Mouse (Mus musculus) liver, adult 2 months (tissue): ENCODE data around the gene Arpc4. TPM values are rescaled to one million over a fixed set of nuclear protein-coding genes. Genes with fewer than 3 reads are reported as not detected.

Source experiments
- DNase-seq: peaks from one replicate; pipeline ENCODE4 v3.0.0-alpha.2; 2011; ENCODE audit warnings: low read depth, low spot score; ENCODE audit errors: extremely low read depth
- H3K27ac ChIP-seq: fragments of 200-500 bp; replicated peaks from 2 replicates; pipeline ENCODE4 v1.5.1; 2012; ENCODE audit warnings: low read depth, mild to moderate bottlenecking, control low read depth, inconsistent platforms, low read length; ENCODE audit not compliant: insufficient read depth
- H3K27me3 ChIP-seq: fragments of 200-500 bp; 2 replicates; pipeline ENCODE4 v1.6.1; 2012; ENCODE audit warnings: mild to moderate bottlenecking, moderate library complexity, low read length, inconsistent platforms; ENCODE audit not compliant: control insufficient read depth, insufficient read depth
- H3K36me3 ChIP-seq: fragments of 200-500 bp; 2 replicates; pipeline ENCODE4 v1.6.1; 2012; ENCODE audit warnings: low read length, inconsistent platforms; ENCODE audit not compliant: control insufficient read depth, insufficient read depth
- H3K4me1 ChIP-seq: fragments of 200-500 bp; 2 replicates; pipeline ENCODE4 v1.6.1; 2011; ENCODE audit warnings: low read length; ENCODE audit not compliant: control insufficient read depth, insufficient read depth
- H3K4me3 ChIP-seq: fragments of 200-500 bp; 2 replicates; pipeline ENCODE4 v1.5.1; 2011; ENCODE audit warnings: low read depth, mild to moderate bottlenecking, control low read depth, low read length, moderate library complexity; ENCODE audit not compliant: insufficient read depth
- H3K79me2 ChIP-seq: fragments of 200-500 bp; 2 replicates; pipeline ENCODE4 v1.6.1; 2012; ENCODE audit warnings: inconsistent platforms, mild to moderate bottlenecking, low read length, moderate library complexity; ENCODE audit not compliant: control insufficient read depth, insufficient read depth
- H3K9ac ChIP-seq: fragments of 200-500 bp; 2 replicates; pipeline ENCODE4 v1.6.1; 2012; ENCODE audit warnings: low read depth, mild to moderate bottlenecking, control low read depth, inconsistent platforms, low read length
- CTCF ChIP-seq: fragments of 200-500 bp; IDR thresholded peaks from 2 replicates; pipeline ENCODE4 v1.5.1; 2011; ENCODE audit warnings: low read depth, low read length, control low read depth
- POLR2A ChIP-seq: fragments of 200-500 bp; IDR thresholded peaks from 2 replicates; pipeline ENCODE4 v1.6.1; 2011; ENCODE audit warnings: low read length, control low read depth; ENCODE audit not compliant: insufficient read depth; ENCODE audit errors: extremely low read depth
- WGBS: fragments of 180-500 bp; shearing (Covaris S2); methylation state at CpG from one replicate; pipeline ENCODE4 v1.1.7; 2018; 5-methylcytosine and 5-hydroxymethylcytosine counted together
- polyA plus RNA-seq: library from polyadenylated mRNA; depleted of rRNA; stranded (reverse); fragments of >200 nt; gene quantifications from 2 replicates; pipeline ENCODE4 v1.2.3, GENCODE M21; 2012
- total RNA-seq: library from RNA; depleted of rRNA; stranded (reverse); fragments of >200 nt; gene quantifications from 2 replicates; pipeline ENCODE4 v1.2.3, GENCODE M21; 2014

Gene Arpc4
- total and polyA plus RNA-seq, 2 experiments = 31.5 to 36.0 TPM

DNA sequence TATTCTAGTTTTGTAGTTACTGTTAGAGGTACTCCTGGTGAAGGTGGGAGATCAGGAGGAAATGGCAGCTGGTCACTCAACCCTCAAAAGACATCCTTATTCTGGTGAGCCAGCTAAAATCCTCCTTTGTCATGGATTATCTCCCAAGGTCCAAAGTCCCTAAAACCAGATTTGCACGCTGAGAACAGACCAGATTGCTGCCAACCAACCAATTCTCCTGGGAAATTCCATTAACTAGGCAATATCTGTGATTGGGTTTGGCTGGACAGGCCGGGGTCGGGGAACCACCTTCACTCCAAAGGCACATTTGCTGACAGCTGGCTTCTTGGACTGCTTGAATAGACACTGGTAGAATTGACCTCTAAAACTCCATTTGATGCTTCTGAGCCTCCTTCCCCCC, 12.8 kb downstream of the Arpc4 start:
- TF ChIP-seq CTCF (no peak), POLR2A (no peak)
- no peak overlapping the region for H3K4me3 ChIP-seq
- peaks cover 24% of the 10 kb centered on the region for H3K36me3 ChIP-seq
- no peak overlapping the region for H3K9ac ChIP-seq
- peaks cover 17% of the 10 kb centered on the region for H3K4me1 ChIP-seq
- DNase-seq = peak; percentile 84
- no peaks in the 10 kb centered on the region for H3K27me3 ChIP-seq
- 23% methylated on average over 3 of the region's 3 CpGs for WGBS
- no peaks in the 10 kb centered on the region for H3K79me2 ChIP-seq
- no peak overlapping the region for H3K27ac ChIP-seq

DNA sequence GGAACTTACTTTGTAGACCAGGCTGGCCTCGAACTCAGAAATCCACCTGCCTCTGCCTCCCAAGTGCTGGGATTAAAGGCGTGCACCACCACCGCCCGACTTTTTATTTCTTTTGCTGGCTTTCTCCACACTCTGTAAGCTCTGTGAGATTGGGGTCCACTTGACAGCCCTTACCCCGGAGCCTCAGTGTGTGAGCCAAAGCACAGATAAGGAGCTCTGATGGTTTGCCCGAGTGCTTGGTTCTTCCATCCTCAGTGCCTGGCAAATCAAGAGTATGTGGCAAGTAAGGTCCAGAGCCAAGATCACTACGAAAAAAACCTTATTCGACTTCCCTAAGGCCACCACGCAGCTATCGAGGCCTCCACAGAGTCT, 14.1 kb downstream of the Arpc4 start:
- peak overlapping the region; percentile 40; the same call in 1 of the 2 replicates for H3K4me3 ChIP-seq
- TF ChIP-seq CTCF = no peak
- 29% methylated on average over 10 of the region's 10 CpGs for WGBS

DNA sequence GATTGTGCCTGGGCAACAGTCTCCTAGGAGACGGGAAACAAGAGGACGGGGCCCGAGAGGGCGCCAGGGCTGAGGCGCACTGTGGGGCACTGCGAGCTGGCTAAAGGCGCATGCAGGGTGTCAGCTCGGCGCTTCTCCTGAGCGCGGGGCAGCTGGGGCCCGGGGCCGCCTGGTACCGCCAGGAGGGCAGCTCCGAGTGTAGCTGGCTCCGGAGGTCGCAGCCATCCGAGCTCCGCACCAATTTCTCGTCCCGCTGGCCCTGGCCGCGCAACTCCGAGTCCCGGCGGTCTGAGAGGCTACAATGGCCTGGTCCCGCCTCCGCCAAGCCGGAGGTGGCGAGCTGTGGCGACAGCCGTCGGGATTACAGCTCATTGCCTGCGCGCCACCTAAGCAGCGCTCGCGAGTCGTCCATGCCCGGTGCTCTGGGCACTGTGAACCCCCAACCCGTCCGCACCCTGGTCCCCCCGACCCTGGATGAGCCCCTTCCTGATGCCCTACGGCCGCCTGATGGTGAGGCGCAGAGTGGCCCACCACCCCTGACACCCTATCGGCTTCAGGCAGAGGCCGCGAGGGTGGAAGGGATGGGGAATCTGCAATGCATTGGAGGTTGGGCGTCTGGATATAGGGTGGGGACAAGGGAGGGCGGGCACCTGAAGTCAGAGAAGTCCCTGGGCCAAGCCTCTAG, 14.6 kb downstream of the Arpc4 start:
- Histone ChIP-seq H3K27ac (no peak overlapping the region), H3K4me1 (peaks cover 17% of the 10 kb centered on the region), H3K4me3 (peak overlapping the region; percentile 40; the same call in 1 of the 2 replicates), H3K27me3 (no peaks in the 10 kb centered on the region), H3K36me3 (peaks cover 17% of the 10 kb centered on the region), H3K79me2 (no peaks in the 10 kb centered on the region), H3K9ac (peak overlapping the region; percentile 66)
- no peak for DNase-seq
- no peak for TF ChIP-seq CTCF
- TF ChIP-seq POLR2A = no peak
- WGBS = 10% methylated on average over 51 of the region's 51 CpGs

More for the DNA sequence above, 14.1 kb downstream of the Arpc4 start:
- DNase-seq = no peak
- Histone ChIP-seq H3K79me2 (no peaks in the 10 kb centered on the region), H3K27me3 (no peaks in the 10 kb centered on the region), H3K4me1 (peaks cover 17% of the 10 kb centered on the region), H3K27ac (no peak overlapping the region), H3K9ac (peak overlapping the region; percentile 66), H3K36me3 (peaks cover 17% of the 10 kb centered on the region)

DNA sequence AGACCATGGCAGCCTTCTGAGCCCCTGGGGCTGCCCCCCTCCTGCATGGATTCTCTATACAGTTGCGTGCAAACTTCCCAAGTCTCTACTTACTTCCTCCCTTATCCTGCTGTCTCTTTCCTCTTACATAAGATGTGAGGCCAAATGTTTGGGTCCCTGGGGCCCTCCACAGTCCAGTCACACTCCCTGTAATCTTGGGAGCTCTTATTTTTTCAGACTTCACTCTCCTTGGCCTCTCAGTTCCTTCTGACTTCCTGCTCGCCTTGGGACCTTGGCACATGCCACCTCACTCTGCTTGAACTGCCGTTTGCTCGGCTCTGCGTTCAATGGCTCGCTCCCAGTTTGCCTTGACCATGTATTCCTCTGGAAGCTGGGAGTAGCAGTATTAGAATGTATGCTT, 16.0 kb downstream of the Arpc4 start:
- no peak overlapping the region for H3K4me3 ChIP-seq
- H3K27ac ChIP-seq = no peak overlapping the region
- H3K36me3 ChIP-seq = peaks cover 12% of the 10 kb centered on the region
- H3K9ac ChIP-seq = no peak overlapping the region
- no peaks in the 10 kb centered on the region for H3K79me2 ChIP-seq
- no peak for DNase-seq
- no peak for TF ChIP-seq POLR2A
- no peak for TF ChIP-seq CTCF
- H3K27me3 ChIP-seq = no peaks in the 10 kb centered on the region
- H3K4me1 ChIP-seq = peaks cover 17% of the 10 kb centered on the region
- WGBS = 85% methylated on average over 6 of the region's 6 CpGs

DNA sequence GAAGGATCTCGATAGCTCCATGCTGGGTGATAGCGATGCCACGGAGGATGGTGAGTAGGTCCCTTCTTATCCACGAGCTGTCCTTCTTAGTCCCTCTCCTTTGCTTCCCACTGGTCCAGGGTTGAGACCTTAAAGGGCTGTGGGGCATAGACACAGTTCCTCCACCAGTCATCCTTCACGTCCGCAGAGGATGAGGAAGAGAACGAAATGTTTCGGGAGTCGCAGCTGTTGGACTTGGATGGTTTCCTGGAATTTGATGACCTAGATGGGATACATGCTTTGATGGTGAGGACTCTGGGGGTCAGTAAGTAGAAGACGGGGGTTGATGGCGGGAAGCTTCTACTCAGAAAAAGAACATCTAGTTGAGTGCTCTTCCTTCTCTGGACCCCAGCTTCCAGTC, 16.9 kb downstream of the Arpc4 start:
- Histone ChIP-seq H3K9ac (no peak overlapping the region), H3K4me1 (peaks cover 17% of the 10 kb centered on the region), H3K4me3 (no peak overlapping the region), H3K27me3 (no peaks in the 10 kb centered on the region), H3K27ac (no peak overlapping the region), H3K79me2 (no peaks in the 10 kb centered on the region), H3K36me3 (peaks cover 5% of the 10 kb centered on the region)
- no peak for DNase-seq
- no peak for TF ChIP-seq POLR2A
- no peak for TF ChIP-seq CTCF
- 96% methylated on average over 11 of the region's 11 CpGs for WGBS

DNA sequence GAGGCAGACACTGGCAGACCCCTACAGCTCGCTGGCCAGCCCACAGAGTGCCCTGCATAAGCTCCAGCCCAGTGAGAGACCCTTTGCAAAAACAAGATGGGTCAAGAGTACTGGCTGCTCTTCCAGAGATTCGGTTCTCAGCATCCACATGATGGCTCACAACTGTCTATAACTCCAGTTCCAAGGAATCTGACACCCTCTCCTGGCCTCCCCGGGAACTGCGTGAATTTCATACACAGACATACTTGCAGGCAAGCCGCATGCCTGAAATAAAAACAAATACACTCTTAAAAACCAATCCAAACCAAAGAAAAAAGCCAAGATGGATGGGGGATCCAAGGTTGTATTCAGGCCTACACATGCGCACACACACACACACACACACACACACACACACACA, 17.6 kb downstream of the Arpc4 start:
- Histone ChIP-seq H3K36me3 (no peaks in the 10 kb centered on the region; the same call in 1 of the 2 replicates), H3K4me1 (peaks cover 11% of the 10 kb centered on the region), H3K27me3 (no peaks in the 10 kb centered on the region), H3K9ac (no peak overlapping the region), H3K4me3 (no peak overlapping the region), H3K27ac (no peak overlapping the region), H3K79me2 (no peaks in the 10 kb centered on the region)
- DNase-seq = no peak
- TF ChIP-seq CTCF = no peak
- no peak for TF ChIP-seq POLR2A
- 96% methylated on average over 6 of the region's 6 CpGs for WGBS
